Comparison of ENCODE assay signal across 38 mouse cellular contexts in genomic region chr2:164608781-164609180, GRCm38 (mm10). TPM values are rescaled to one million over a fixed set of nuclear protein-coding genes. Genes with fewer than 3 reads are reported as not detected.
DNase-seq lines count a peak whose midpoint lies in the region.
"Had no signal": no experiment of that assay in that cellular context is flagged by ENCODE, and none has a peak within 500 bp of the region (broad histone marks: within the 10 kb centered on the region; RNA-seq: fewer than 3 reads in every experiment).

No protein-coding gene starts in this region.

- DNase-seq in adrenal gland, adult (ENCODE audit: inconsistent age in 2 of 2, low spot score in 1 of 2) = peak; percentile 68 to 72
- DNase-seq in adrenal gland, postnatal 4 days (ENCODE audit: low spot score in 2 of 2) = no peak
- peak; percentile 8 for DNase-seq in left cerebral cortex, postnatal 4 days
- no peak for DNase-seq in left cerebral cortex, adult 18-20 months (ENCODE audit: low spot score in 2 of 2)
- peak; percentile 68 for DNase-seq in adrenal gland, adult 2 months
- DNase-seq in adrenal gland, postnatal 36 days = peak; percentile 62 to 67
- DNase-seq in thymus, postnatal 4 days = no peak
- no peak for DNase-seq in spleen, postnatal 36 days (ENCODE audit: low spot score in 2 of 2)
- DNase-seq: cerebellum, adult 18-20 months; forebrain, postnatal 0 days; gastrocnemius, postnatal 10 days; kidney, adult 18-20 months; kidney, postnatal 14 days; lung, adult 2 months; lung, postnatal 10 days; thymus, postnatal 25 days had no signal

- intact Hi-C loops in left cerebral cortex, postnatal 4 days (cut with DNase I) = no loop called here

RNA-seq across cellular contexts. Expression of gene Wfdc6b, which starts 4.5 kb away (rescaled TPM):
- not detected for total RNA-seq in adrenal gland, postnatal 4 days (2021)
- total RNA-seq in left cerebral cortex, postnatal 4 days (2021) = under 1 TPM in 1 of 2 experiments, not detected in 1; 0.40 TPM
- not detected for total RNA-seq in left cerebral cortex, adult 18-20 months (2021)
- total RNA-seq in adrenal gland, adult 2 months (2021) = not detected
- polyA plus RNA-seq in adrenal gland, adult 2 months (2012; rRNA removed) = not detected in 2 replicates
- not detected for total RNA-seq in adrenal gland, postnatal 36 days (2021)
- total RNA-seq: common myeloid progenitor, adult 5-6 weeks; forebrain, postnatal 0 days; gastrocnemius, postnatal 10 days; heart, postnatal 25 days; layer of hippocampus, adult 2 months; layer of hippocampus, postnatal 14 days; left cerebral cortex, adult 8-10 months; left cerebral cortex, postnatal 36 days; megakaryocyte-erythroid progenitor cell, adult 5-6 weeks; MEL had no signal
- polyA plus RNA-seq: activated CD4-positive, CD25-positive, alpha-beta regulatory T cell, adult 4 months; embryonic facial prominence, embryonic 13.5 days; erythroblast, embryonic 14.5 days; forebrain, embryonic 12.5 days; forebrain, postnatal 0 days; heart, embryonic 14.5 days; hindbrain, embryonic 11.5 days; hindbrain, embryonic 16.5 days; intestine, embryonic 14.5 days; limb, embryonic 14.5 days; liver, embryonic 12.5 days; macrophage; midbrain, embryonic 13.5 days; neural tube, embryonic 13.5 days; stomach, embryonic 16.5 days had no signal

RNA-seq across cellular contexts. Expression of gene Wfdc8, which starts 4.6 kb away (rescaled TPM):
- total RNA-seq in adrenal gland, postnatal 4 days (2021) = under 1 TPM; 0.20 to 0.39 TPM
- not detected for total RNA-seq in left cerebral cortex, postnatal 4 days (2021)
- not detected for total RNA-seq in left cerebral cortex, adult 18-20 months (2021)
- not detected for total RNA-seq in adrenal gland, adult 2 months (2021)
- polyA plus RNA-seq in adrenal gland, adult 2 months (2012; rRNA removed) = 0.07 and 1.8 TPM in 2 replicates
- total RNA-seq in adrenal gland, postnatal 36 days (2021) = not detected
- total RNA-seq: common myeloid progenitor, adult 5-6 weeks; forebrain, postnatal 0 days; gastrocnemius, postnatal 10 days; heart, postnatal 25 days; layer of hippocampus, adult 2 months; layer of hippocampus, postnatal 14 days; left cerebral cortex, adult 8-10 months; left cerebral cortex, postnatal 36 days; megakaryocyte-erythroid progenitor cell, adult 5-6 weeks; MEL had no signal
- polyA plus RNA-seq: activated CD4-positive, CD25-positive, alpha-beta regulatory T cell, adult 4 months; embryonic facial prominence, embryonic 13.5 days; erythroblast, embryonic 14.5 days; forebrain, embryonic 12.5 days; forebrain, postnatal 0 days; heart, embryonic 14.5 days; hindbrain, embryonic 11.5 days; hindbrain, embryonic 16.5 days; intestine, embryonic 14.5 days; limb, embryonic 14.5 days; liver, embryonic 12.5 days; macrophage; midbrain, embryonic 13.5 days; neural tube, embryonic 13.5 days; stomach, embryonic 16.5 days had no signal

RNA-seq across cellular contexts. Expression of gene Eppin, which starts 15.4 kb away (rescaled TPM):
- not detected for total RNA-seq in adrenal gland, postnatal 4 days (2021)
- total RNA-seq in left cerebral cortex, postnatal 4 days (2021) = not detected
- not detected for total RNA-seq in left cerebral cortex, adult 18-20 months (2021)
- not detected for total RNA-seq in adrenal gland, adult 2 months (2021)
- 0.29 TPM in 1 of 2 replicates, not detected in the other for polyA plus RNA-seq in adrenal gland, adult 2 months (2012; rRNA removed)
- not detected for total RNA-seq in adrenal gland, postnatal 36 days (2021)
- total RNA-seq: common myeloid progenitor, adult 5-6 weeks; forebrain, postnatal 0 days; gastrocnemius, postnatal 10 days; heart, postnatal 25 days; layer of hippocampus, adult 2 months; layer of hippocampus, postnatal 14 days; left cerebral cortex, adult 8-10 months; left cerebral cortex, postnatal 36 days; megakaryocyte-erythroid progenitor cell, adult 5-6 weeks; MEL had no signal
- polyA plus RNA-seq: activated CD4-positive, CD25-positive, alpha-beta regulatory T cell, adult 4 months; embryonic facial prominence, embryonic 13.5 days; erythroblast, embryonic 14.5 days; forebrain, embryonic 12.5 days; forebrain, postnatal 0 days; heart, embryonic 14.5 days; hindbrain, embryonic 11.5 days; hindbrain, embryonic 16.5 days; intestine, embryonic 14.5 days; limb, embryonic 14.5 days; liver, embryonic 12.5 days; macrophage; midbrain, embryonic 13.5 days; neural tube, embryonic 13.5 days; stomach, embryonic 16.5 days had no signal

RNA-seq across cellular contexts. Expression of gene Wfdc6a, which starts 23.5 kb away (rescaled TPM):
- total RNA-seq in adrenal gland, postnatal 4 days (2021) = 1 to 10 TPM in 1 of 2 experiments, under 1 TPM in 1; 0.48 to 1.2 TPM
- not detected for total RNA-seq in left cerebral cortex, postnatal 4 days (2021)
- total RNA-seq in left cerebral cortex, adult 18-20 months (2021) = not detected
- total RNA-seq in adrenal gland, adult 2 months (2021) = under 1 TPM in 1 of 2 experiments, not detected in 1; 0.52 TPM
- polyA plus RNA-seq in adrenal gland, adult 2 months (2012; rRNA removed) = 0.62 and 1.0 TPM in 2 replicates
- under 1 TPM in 1 of 2 experiments, not detected in 1; 0.40 TPM for total RNA-seq in adrenal gland, postnatal 36 days (2021)
- total RNA-seq: common myeloid progenitor, adult 5-6 weeks; forebrain, postnatal 0 days; gastrocnemius, postnatal 10 days; layer of hippocampus, adult 2 months; left cerebral cortex, adult 8-10 months; left cerebral cortex, postnatal 36 days; megakaryocyte-erythroid progenitor cell, adult 5-6 weeks; MEL had no signal
- polyA plus RNA-seq: activated CD4-positive, CD25-positive, alpha-beta regulatory T cell, adult 4 months; embryonic facial prominence, embryonic 13.5 days; erythroblast, embryonic 14.5 days; forebrain, embryonic 12.5 days; hindbrain, embryonic 11.5 days; macrophage; midbrain, embryonic 13.5 days; neural tube, embryonic 13.5 days had no signal

RNA-seq across cellular contexts. Expression of gene Wfdc16, which starts 29.8 kb away (rescaled TPM):
- not detected for total RNA-seq in adrenal gland, postnatal 4 days (2021)
- total RNA-seq in left cerebral cortex, postnatal 4 days (2021) = not detected
- total RNA-seq in left cerebral cortex, adult 18-20 months (2021) = not detected
- total RNA-seq in adrenal gland, adult 2 months (2021) = not detected
- not detected in 2 replicates for polyA plus RNA-seq in adrenal gland, adult 2 months (2012; rRNA removed)
- total RNA-seq in adrenal gland, postnatal 36 days (2021) = not detected
- total RNA-seq: common myeloid progenitor, adult 5-6 weeks; forebrain, postnatal 0 days; gastrocnemius, postnatal 10 days; heart, postnatal 25 days; layer of hippocampus, adult 2 months; layer of hippocampus, postnatal 14 days; left cerebral cortex, adult 8-10 months; left cerebral cortex, postnatal 36 days; megakaryocyte-erythroid progenitor cell, adult 5-6 weeks; MEL had no signal
- polyA plus RNA-seq: activated CD4-positive, CD25-positive, alpha-beta regulatory T cell, adult 4 months; embryonic facial prominence, embryonic 13.5 days; erythroblast, embryonic 14.5 days; forebrain, embryonic 12.5 days; forebrain, postnatal 0 days; heart, embryonic 14.5 days; hindbrain, embryonic 11.5 days; hindbrain, embryonic 16.5 days; intestine, embryonic 14.5 days; limb, embryonic 14.5 days; liver, embryonic 12.5 days; macrophage; midbrain, embryonic 13.5 days; neural tube, embryonic 13.5 days; stomach, embryonic 16.5 days had no signal

Comparison
In these comparisons a context has a peak if more than half of its experiments do, and no peak if none do; other contexts are left out.
1. DNase-seq: peak in adrenal gland, adult (2 of 2), left cerebral cortex, postnatal 4 days (single experiment), adrenal gland, adult 2 months (single experiment) and adrenal gland, postnatal 36 days (2 of 2); none in adrenal gland, postnatal 4 days (0 of 2), left cerebral cortex, adult 18-20 months (0 of 2), thymus, postnatal 4 days (single experiment) and spleen, postnatal 36 days (0 of 2).